In genomic region chr13:51567078-51567395, GRCm38 (mm10) we compare ENCODE assay signal across 9 mouse cellular contexts. TPM values are rescaled to one million over a fixed set of nuclear protein-coding genes. Genes with fewer than 3 reads are reported as not detected.
DNase-seq lines count a peak whose midpoint lies in the region; ATAC-seq lines count a peak whose summit lies in the region.
"Had no signal": no experiment of that assay in that cellular context is flagged by ENCODE, and none has a peak within 500 bp of the region (broad histone marks: within the 10 kb centered on the region; RNA-seq: fewer than 3 reads in every experiment).

No protein-coding gene starts in this region.

- peaks cover 31% of the 10 kb centered on the region for H3K4me1 ChIP-seq in heart, embryonic 12.5 days (replicated peaks)
- peaks cover 38% of the 10 kb centered on the region for H3K4me1 ChIP-seq in limb, embryonic 13.5 days

- under 1% methylated on average over 42 of the region's 42 CpGs for WGBS in heart, embryonic 12.5 days
- WGBS in limb, embryonic 13.5 days, result under 1% methylated on average over 36 of the region's 42 CpGs

- H3K27me3 ChIP-seq in heart, embryonic 12.5 days (replicated peaks), result peaks cover 63% of the 10 kb centered on the region
- peaks cover 90% of the 10 kb centered on the region for H3K27me3 ChIP-seq in limb, embryonic 13.5 days

- no peaks in the 10 kb centered on the region for H3K36me3 ChIP-seq in heart, embryonic 12.5 days
- H3K36me3 ChIP-seq in limb, embryonic 13.5 days, result no peaks in the 10 kb centered on the region

- no peak for DNase-seq in heart, adult 9 months (ENCODE audit: low spot score in 2 of 2)
- peak; percentile 22 for DNase-seq in thymus, postnatal 4 days
- no peak for DNase-seq in thymus, adult 18-20 months
- DNase-seq in yolk sac, embryonic 10.5 days (ENCODE audit: low spot score), result peak; percentile 15
- DNase-seq in urinary bladder, postnatal 25 days (ENCODE audit: low spot score), result no peak

- peak overlapping the region; percentile 81 for H3K4me2 ChIP-seq in heart, embryonic 12.5 days
- peak overlapping the region; percentile 95 for H3K4me2 ChIP-seq in limb, embryonic 13.5 days (replicated peaks)

- peak overlapping the region; percentile 68 for H3K9ac ChIP-seq in heart, embryonic 12.5 days
- peak overlapping the region; percentile 70 for H3K9ac ChIP-seq in limb, embryonic 13.5 days

- H3K4me3 ChIP-seq in heart, embryonic 12.5 days, result peak overlapping the region; percentile 49
- H3K4me3 ChIP-seq in limb, embryonic 13.5 days, result peak overlapping the region; percentile 53

- H3K27ac ChIP-seq in heart, embryonic 12.5 days (ENCODE audit: poor library complexity, severe bottlenecking), result no peak overlapping the region
- no peak overlapping the region for H3K27ac ChIP-seq in limb, embryonic 13.5 days

- ATAC-seq in heart, embryonic 12.5 days (ENCODE audit: insufficient number of reproducible peaks, low FRiP score), result no peak
- no peak for ATAC-seq in limb, embryonic 13.5 days (ENCODE audit: low FRiP score, low read depth)
- ATAC-seq in erythroblast, adult 5-6 weeks (replicated peaks; ENCODE audit: low FRiP score, poor library complexity, severe bottlenecking), result no peak

- no peaks in the 10 kb centered on the region for H3K9me3 ChIP-seq in heart, embryonic 12.5 days (replicated peaks)
- no peaks in the 10 kb centered on the region for H3K9me3 ChIP-seq in limb, embryonic 13.5 days

RNA-seq across cellular contexts. Expression of gene Shc3, which starts 2.2 kb away (rescaled TPM):
- 0.26 and 0.32 TPM in 2 replicates for polyA plus RNA-seq in heart, embryonic 12.5 days (2016; fragmentation: Nextera tagmentation; extraction: Ambion mirVana)
- 0.69 and 0.73 TPM in 2 replicates for polyA plus RNA-seq in limb, embryonic 13.5 days (2015; fragmentation: Nextera tagmentation; extraction: Ambion mirVana)
- total RNA-seq in erythroblast, adult 5-6 weeks (2015; ENCODE audit: low replicate concordance), result not detected in 2 replicates
- not detected in 2 replicates for total RNA-seq in erythroblast, adult 5-6 weeks (2017; ENCODE audit: low replicate concordance)
- total RNA-seq: neutrophil, adult 5-6 weeks had no signal

Comparison
In these comparisons a context has a peak if more than half of its experiments do, and no peak if none do; other contexts are left out.
1. DNase-seq: peak in thymus, postnatal 4 days (single experiment) and yolk sac, embryonic 10.5 days (single experiment); none in heart, adult 9 months (0 of 2), thymus, adult 18-20 months (0 of 2) and urinary bladder, postnatal 25 days (single experiment).